Mouse (Mus musculus) liver, embryonic 15.5 days (tissue): ENCODE data around the gene Hba-x. TPM values are rescaled to one million over a fixed set of nuclear protein-coding genes. Genes with fewer than 3 reads are reported as not detected.
A peak's percentile ranks its signal among the peaks of the same experiment; 100 is the strongest.

Source experiments
- ATAC-seq: fragments of 200-750 bp; cut with Nextera tagmentation; 2 replicates; pipeline ENCODE4 v1.8.0; 2017; ENCODE audit warnings: moderate number of reproducible peaks, mild to moderate bottlenecking, moderate library complexity; ENCODE audit not compliant: insufficient read depth
- H3K27ac ChIP-seq: fragments of 300-500 bp; sonication (generic); replicated peaks from 2 replicates; pipeline ENCODE4 v1.5.1; 2015; ENCODE audit warnings: mild to moderate bottlenecking, inconsistent platforms
- H3K27me3 ChIP-seq: fragments of 300-500 bp; sonication (generic); 2 replicates; pipeline ENCODE4 v1.6.1; 2015; ENCODE audit warnings: mild to moderate bottlenecking, inconsistent platforms
- H3K36me3 ChIP-seq: fragments of 300-500 bp; sonication (generic); replicated peaks from 2 replicates; pipeline ENCODE4 v1.6.1; 2015; ENCODE audit warnings: moderate library complexity, mild to moderate bottlenecking, inconsistent platforms
- H3K4me1 ChIP-seq: fragments of 300-500 bp; sonication (generic); replicated peaks from 2 replicates; pipeline ENCODE4 v1.6.1; 2015; ENCODE audit warnings: inconsistent platforms
- H3K4me2 ChIP-seq: fragments of 300-500 bp; sonication (generic); 2 replicates; pipeline ENCODE4 v1.6.1; 2015; ENCODE audit warnings: moderate library complexity, mild to moderate bottlenecking, inconsistent platforms
- H3K4me3 ChIP-seq: fragments of 300-500 bp; sonication (generic); replicated peaks from 2 replicates; pipeline ENCODE4 v1.5.1; 2015; ENCODE audit warnings: mild to moderate bottlenecking, inconsistent platforms
- H3K9ac ChIP-seq: fragments of 300-500 bp; sonication (generic); 2 replicates; pipeline ENCODE4 v1.6.1; 2015; ENCODE audit warnings: moderate library complexity, mild to moderate bottlenecking, inconsistent platforms
- H3K9me3 ChIP-seq: fragments of 300-500 bp; sonication (generic); replicated peaks from 2 replicates; pipeline ENCODE4 v1.6.1; 2016; ENCODE audit warnings: inconsistent platforms
- WGBS: fragments of 180-500 bp; shearing (Covaris S2); methylation state at CpG from one replicate; pipeline ENCODE4 v1.1.7; 2015; ENCODE audit warnings: mixed read lengths; ENCODE audit not compliant: insufficient replicate concordance; 5-methylcytosine and 5-hydroxymethylcytosine counted together
- polyA plus RNA-seq: library from polyadenylated mRNA; unstranded; fragments of >200 nt; fragmentation: Nextera tagmentation; extraction: Ambion mirVana; gene quantifications from 2 replicates; pipeline ENCODE4 v1.2.1, GENCODE M21; 2015

The Hba-x gene
- polyA plus RNA-seq, 1 experiment from 2014 or later, result 109 TPM

GRCm38 (mm10) chr11:32236712-32237410 is 39.3 kb upstream of the Hba-x start:
- Histone ChIP-seq H3K4me2 (peak overlapping the region; percentile 11; the same call in 1 of the 2 replicates), H3K9me3 (no peaks in the 10 kb centered on the region), H3K27me3 (no peaks in the 10 kb centered on the region), H3K27ac (peak overlapping the region; percentile 99), H3K4me1 (peaks cover 59% of the 10 kb centered on the region), H3K9ac (peak overlapping the region; percentile 12; the same call in 1 of the 2 replicates), H3K36me3 (peaks cover 99% of the 10 kb centered on the region), H3K4me3 (no peak overlapping the region)
- no peak for ATAC-seq
- WGBS, result 57% methylated on average over 9 of the region's 9 CpGs

GRCm38 (mm10) chr11:32237411-32237795 is 38.8 kb upstream of the Hba-x start:
- no peak for ATAC-seq
- H3K27me3 ChIP-seq, result no peaks in the 10 kb centered on the region
- no peak overlapping the region for H3K4me3 ChIP-seq
- H3K4me1 ChIP-seq, result peaks cover 64% of the 10 kb centered on the region
- H3K27ac ChIP-seq, result peak overlapping the region; percentile 99
- peak overlapping the region; percentile 41 for H3K9ac ChIP-seq
- H3K36me3 ChIP-seq, result peaks cover 93% of the 10 kb centered on the region
- WGBS, result 78% methylated on average over 3 of the region's 3 CpGs
- H3K9me3 ChIP-seq, result no peaks in the 10 kb centered on the region
- H3K4me2 ChIP-seq, result peak overlapping the region; percentile 11; the same call in 1 of the 2 replicates

GRCm38 (mm10) chr11:32238093-32238860 is 37.9 kb upstream of the Hba-x start:
- 70% methylated on average over 5 of the region's 5 CpGs for WGBS
- H3K27me3 ChIP-seq, result no peaks in the 10 kb centered on the region
- H3K9ac ChIP-seq, result peak overlapping the region; percentile 41
- H3K4me1 ChIP-seq, result peaks cover 73% of the 10 kb centered on the region
- peak; percentile 60 for ATAC-seq
- H3K4me2 ChIP-seq, result peak overlapping the region; percentile 41
- H3K27ac ChIP-seq, result peak overlapping the region; percentile 99
- H3K36me3 ChIP-seq, result peaks cover 92% of the 10 kb centered on the region
- H3K4me3 ChIP-seq, result no peak overlapping the region
- H3K9me3 ChIP-seq, result no peaks in the 10 kb centered on the region

GRCm38 (mm10) chr11:32241391-32241790 is 34.8 kb upstream of the Hba-x start:
- no peaks in the 10 kb centered on the region for H3K27me3 ChIP-seq
- peak overlapping the region; percentile 68 for H3K9ac ChIP-seq
- peaks cover 84% of the 10 kb centered on the region for H3K36me3 ChIP-seq
- no peaks in the 10 kb centered on the region for H3K9me3 ChIP-seq
- H3K4me1 ChIP-seq, result peaks cover 95% of the 10 kb centered on the region
- peak overlapping the region; percentile 99 for H3K27ac ChIP-seq
- no peak for ATAC-seq
- H3K4me3 ChIP-seq, result no peak overlapping the region
- H3K4me2 ChIP-seq, result no peak overlapping the region

GRCm38 (mm10) chr11:32242209-32242608 is 34.0 kb upstream of the Hba-x start:
- Histone ChIP-seq H3K4me1 (peaks cover 95% of the 10 kb centered on the region), H3K4me2 (peak overlapping the region; percentile 12), H3K27ac (peak overlapping the region; percentile 99), H3K9me3 (no peaks in the 10 kb centered on the region), H3K9ac (peak overlapping the region; percentile 68), H3K4me3 (no peak overlapping the region), H3K36me3 (peaks cover 83% of the 10 kb centered on the region), H3K27me3 (no peaks in the 10 kb centered on the region)
- WGBS, result 77% methylated on average over 3 of the region's 3 CpGs
- peak; percentile 7; the same call in 1 of the 2 replicates for ATAC-seq

GRCm38 (mm10) chr11:32243205-32243955 is 32.8 kb upstream of the Hba-x start:
- no peaks in the 10 kb centered on the region for H3K27me3 ChIP-seq
- ATAC-seq, result no peak
- no peaks in the 10 kb centered on the region for H3K9me3 ChIP-seq
- H3K4me3 ChIP-seq, result no peak overlapping the region
- peaks cover 94% of the 10 kb centered on the region for H3K4me1 ChIP-seq
- H3K4me2 ChIP-seq, result peak overlapping the region; percentile 14
- WGBS, result 73% methylated on average over 7 of the region's 7 CpGs
- H3K9ac ChIP-seq, result peak overlapping the region; percentile 68
- H3K36me3 ChIP-seq, result peaks cover 80% of the 10 kb centered on the region
- H3K27ac ChIP-seq, result peak overlapping the region; percentile 99

GRCm38 (mm10) chr11:32244064-32244463 is 32.1 kb upstream of the Hba-x start:
- WGBS, result 68% methylated on average over 3 of the region's 3 CpGs
- Histone ChIP-seq H3K9me3 (no peaks in the 10 kb centered on the region), H3K4me2 (peak overlapping the region; percentile 56), H3K27me3 (no peaks in the 10 kb centered on the region), H3K4me3 (no peak overlapping the region), H3K9ac (peak overlapping the region; percentile 68), H3K27ac (peak overlapping the region; percentile 99), H3K36me3 (peaks cover 79% of the 10 kb centered on the region), H3K4me1 (peaks cover 96% of the 10 kb centered on the region)
- no peak for ATAC-seq

GRCm38 (mm10) chr11:32244617-32245016 is 31.6 kb upstream of the Hba-x start:
- ATAC-seq, result no peak
- WGBS, result 64% methylated on average over 1 of the region's 1 CpGs
- Histone ChIP-seq H3K4me3 (peak overlapping the region; percentile 10; the same call in 1 of the 2 replicates), H3K27me3 (no peaks in the 10 kb centered on the region), H3K36me3 (peaks cover 79% of the 10 kb centered on the region), H3K9me3 (no peaks in the 10 kb centered on the region), H3K4me2 (peak overlapping the region; percentile 56), H3K27ac (peak overlapping the region; percentile 99), H3K4me1 (peaks cover 97% of the 10 kb centered on the region), H3K9ac (peak overlapping the region; percentile 68)

GRCm38 (mm10) chr11:32245614-32246013 is 30.6 kb upstream of the Hba-x start:
- H3K4me1 ChIP-seq, result peaks cover 97% of the 10 kb centered on the region
- peak overlapping the region; percentile 56 for H3K4me2 ChIP-seq
- 28% methylated on average over 6 of the region's 6 CpGs for WGBS

GRCm38 (mm10) chr11:32247068-32247467 is 29.1 kb upstream of the Hba-x start:
- peaks cover 94% of the 10 kb centered on the region for H3K4me1 ChIP-seq

More at GRCm38 (mm10) chr11:32245614-32246013, 30.6 kb upstream of the Hba-x start:
- Histone ChIP-seq H3K27me3 (no peaks in the 10 kb centered on the region), H3K27ac (peak overlapping the region; percentile 99), H3K4me3 (peak overlapping the region; percentile 10; the same call in 1 of the 2 replicates), H3K9me3 (no peaks in the 10 kb centered on the region), H3K36me3 (peaks cover 78% of the 10 kb centered on the region), H3K9ac (peak overlapping the region; percentile 68)
- peak; percentile 96 for ATAC-seq

More at GRCm38 (mm10) chr11:32247068-32247467, 29.1 kb upstream of the Hba-x start:
- ATAC-seq, result no peak
- peak overlapping the region; percentile 99 for H3K27ac ChIP-seq
- 0 out of 2 replicates have a peak overlapping the region, but pooled peaks have one; percentile 2 for H3K4me3 ChIP-seq
- peaks cover 74% of the 10 kb centered on the region for H3K36me3 ChIP-seq
- H3K27me3 ChIP-seq, result no peaks in the 10 kb centered on the region
- no peaks in the 10 kb centered on the region for H3K9me3 ChIP-seq
- H3K4me2 ChIP-seq, result peak overlapping the region; percentile 37
- peak overlapping the region; percentile 64 for H3K9ac ChIP-seq
